Mouse (Mus musculus) kidney, postnatal 25 days (tissue): ENCODE measurements around the gene Trpm7.

Experiments used
- DNase-seq, 2 experiments: peaks; one replicate each; pipeline ENCODE4 v3.0.0; 2021; ENCODE audit warnings: mixed read lengths in 2 of 2

Gene Trpm7

DNA sequence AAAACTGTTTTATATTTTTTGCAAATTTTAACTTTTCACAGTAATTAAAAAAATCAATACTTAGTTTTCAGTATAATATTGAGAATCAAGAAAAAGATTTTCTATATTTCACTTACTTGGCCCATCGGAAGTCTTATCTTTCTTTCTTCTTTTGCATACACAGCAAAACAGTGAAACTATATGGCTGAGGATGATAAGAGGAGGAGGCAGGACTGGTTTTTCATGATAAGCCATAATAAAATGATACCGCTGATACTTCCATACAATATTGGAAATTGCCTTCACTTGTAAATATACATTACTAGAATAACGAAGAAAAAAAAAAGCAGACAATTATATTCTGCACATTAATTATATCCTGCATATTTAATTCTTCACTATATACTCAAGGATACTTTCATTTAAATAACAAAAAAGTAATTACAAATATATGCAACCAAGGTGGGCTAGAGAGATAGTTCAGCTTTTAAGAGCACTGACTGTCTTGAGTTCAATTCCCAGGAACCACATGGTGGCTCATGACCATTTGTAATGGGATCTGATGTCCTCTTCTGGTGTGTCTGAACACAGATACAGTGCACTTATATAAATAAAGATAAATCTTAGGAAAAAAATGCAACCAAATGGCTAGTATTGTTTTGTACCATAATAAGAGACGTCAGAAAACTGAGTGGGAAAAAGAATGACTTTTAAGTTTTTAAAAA is 59.2 kb downstream of the Trpm7 start:
- no peak for DNase-seq

DNA sequence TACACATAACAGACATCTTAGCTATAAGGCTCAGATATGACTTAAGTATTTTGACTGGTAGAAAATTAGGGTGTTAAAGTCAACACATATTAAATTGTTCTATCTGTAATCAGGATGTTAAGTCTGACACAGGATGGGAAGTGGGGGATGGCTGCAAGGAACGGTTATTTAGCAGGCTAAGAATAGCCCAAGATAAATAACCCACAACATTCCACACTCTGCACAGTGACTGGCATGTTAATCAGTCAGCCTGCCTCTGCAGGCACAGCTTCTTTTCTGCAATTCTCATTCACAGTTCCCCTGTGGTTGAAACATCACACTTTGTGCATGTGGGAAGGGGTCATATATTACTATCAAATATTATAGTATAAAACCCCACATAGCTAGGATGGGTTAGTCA is 60.2 kb downstream of the Trpm7 start:
- DNase-seq: no peak

DNA sequence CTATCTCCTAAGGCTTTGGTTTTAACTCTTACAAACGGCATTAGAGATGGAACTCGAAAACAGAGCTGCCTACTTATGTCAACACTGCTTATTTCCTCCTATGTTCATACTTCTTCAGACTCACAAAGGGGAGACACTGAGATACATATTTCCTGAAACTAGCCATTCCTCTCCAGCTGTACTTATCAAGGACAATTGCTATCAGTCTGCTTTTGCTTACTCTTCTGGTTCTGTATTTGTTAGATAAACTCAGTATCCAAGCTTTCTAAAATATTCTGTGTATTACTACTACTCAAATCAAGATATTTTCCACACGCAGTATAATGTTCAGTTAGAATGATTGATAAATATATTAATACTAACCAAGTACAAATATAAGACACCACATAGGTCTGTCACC is 74.0 kb downstream of the Trpm7 start:
- no peak for DNase-seq

DNA sequence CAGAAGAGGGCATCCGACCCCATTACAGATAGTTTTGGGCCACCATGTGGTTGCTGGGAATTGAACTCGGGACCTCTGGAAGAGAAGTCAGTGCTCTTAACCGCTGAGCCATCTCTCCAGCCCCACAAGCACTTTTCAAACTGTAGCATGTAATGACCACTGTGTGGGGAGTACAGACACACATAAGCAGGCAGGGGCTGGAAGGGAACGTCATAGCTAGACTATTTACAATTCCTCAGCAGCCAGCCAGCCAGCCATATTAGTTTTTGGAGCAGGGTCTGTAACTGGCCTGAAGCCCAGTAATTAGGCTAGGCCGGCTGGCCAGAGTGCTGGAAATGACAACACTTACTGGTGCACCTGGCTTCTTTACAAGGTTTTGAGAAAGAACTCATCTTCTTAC is 77.6 kb downstream of the Trpm7 start:
- DNase-seq: no peak

DNA sequence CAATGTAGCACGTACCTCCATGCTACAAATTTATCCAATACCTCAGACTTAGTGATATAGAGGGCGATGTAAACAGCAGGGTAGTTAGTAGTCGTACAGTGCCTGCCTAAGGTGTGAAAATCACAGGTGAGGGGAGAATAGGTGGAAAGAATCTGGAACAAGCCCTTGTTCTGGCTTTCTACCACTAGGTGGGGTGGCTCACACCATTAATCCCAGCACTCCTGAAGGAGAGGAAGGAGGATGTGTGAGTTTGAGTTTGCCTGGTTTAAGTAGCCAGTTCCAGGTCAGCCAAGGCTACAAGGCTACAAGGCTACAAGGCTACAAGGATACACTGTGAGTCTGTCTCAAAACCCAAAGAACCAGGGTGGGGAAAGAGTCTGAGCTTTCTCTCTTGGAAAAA is 80.3 kb downstream of the Trpm7 start:
- DNase-seq: no peak

DNA sequence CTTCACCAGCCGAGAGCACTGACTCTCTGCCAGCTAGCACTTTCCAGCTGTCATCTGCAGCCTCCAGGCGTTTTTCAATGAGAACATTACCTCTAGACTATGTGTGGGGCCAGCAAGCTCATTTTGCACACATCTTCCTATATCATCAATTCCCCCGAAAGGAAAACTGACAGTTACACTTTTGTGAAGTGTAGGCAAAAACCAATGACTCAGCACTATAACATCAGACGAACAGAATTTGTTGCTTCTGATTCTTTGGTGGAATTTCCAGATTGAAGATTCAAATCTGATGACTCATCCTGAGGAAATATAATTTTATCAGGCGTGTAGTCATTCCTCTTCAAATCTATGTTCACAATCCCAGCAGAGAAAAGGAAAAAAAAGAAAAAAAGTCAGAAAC is 83.4 kb downstream of the Trpm7 start:
- DNase-seq: no peak

DNA sequence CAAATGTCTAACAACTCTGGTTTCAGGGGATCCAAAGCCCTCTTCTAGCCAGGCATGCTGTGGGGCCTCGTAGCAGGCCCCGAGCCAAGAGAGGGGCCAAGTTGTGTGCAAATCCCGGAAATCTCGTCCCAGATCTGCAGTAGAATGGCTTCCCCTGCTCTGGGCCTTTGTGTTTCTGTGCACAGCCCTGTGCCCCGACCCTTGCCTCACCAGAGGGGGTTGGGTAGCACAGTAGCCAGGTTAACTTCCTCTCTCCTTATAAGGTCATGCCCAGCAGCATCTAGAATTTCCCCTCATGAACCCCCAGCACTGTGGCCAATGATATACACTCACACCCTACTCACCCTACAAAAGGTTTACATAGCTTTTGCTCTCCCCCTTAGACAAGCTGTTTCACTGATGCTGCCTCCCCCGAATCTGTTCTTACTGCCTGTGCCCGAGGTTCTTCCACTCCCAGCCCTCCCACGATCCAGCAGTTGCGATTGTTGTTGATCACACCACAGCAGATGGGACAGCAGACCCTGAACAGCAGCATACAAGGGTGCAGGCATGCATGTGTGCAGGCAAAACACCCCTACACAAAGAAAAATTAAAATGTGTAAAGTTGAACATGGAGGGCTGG is 88.2 kb downstream of the Trpm7 start:
- no peak for DNase-seq

DNA sequence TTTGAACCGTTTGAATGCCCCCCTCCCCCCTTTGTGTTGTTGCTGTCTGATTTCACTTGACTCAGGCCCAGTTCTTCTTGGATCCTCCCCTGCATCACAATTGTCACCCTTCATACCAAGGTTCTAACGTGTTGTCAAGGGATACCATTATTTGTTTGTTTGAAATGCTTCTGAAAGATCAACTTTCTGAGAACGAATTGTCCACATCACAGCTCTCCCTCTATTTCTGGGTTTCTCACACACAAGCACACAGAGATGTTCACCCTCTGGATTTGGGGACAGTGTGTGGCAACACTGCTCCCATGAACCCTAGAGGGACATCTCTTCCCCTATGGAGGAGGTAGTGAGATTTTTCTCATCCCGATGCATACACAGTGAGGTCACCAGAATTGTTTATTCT is 92.7 kb downstream of the Trpm7 start, which contains the start of gene Usp50:
Gene Usp50, minus strand, starts transcription at position 101 of the 400 bp plus-strand sequence.
- DNase-seq: no peak

DNA sequence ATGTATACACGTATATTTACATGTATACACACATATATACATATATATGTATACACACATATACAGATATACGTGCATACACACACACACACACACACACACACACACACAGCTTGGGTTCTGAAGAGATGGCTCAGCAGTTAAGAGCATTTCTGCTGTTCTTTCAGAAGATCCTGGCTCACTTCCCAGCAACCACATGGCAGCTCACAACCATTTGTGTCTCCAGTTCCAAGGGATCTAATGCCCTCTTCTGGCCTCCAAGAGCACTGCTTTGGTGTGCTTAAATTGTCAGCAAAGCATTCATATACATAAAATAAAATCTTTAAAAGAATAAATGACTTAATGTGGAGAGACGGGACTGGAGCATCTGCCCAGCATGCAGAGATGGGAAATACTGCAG is 93.6 kb downstream of the Trpm7 start:
- DNase-seq: peak; percentile 80 to 83

DNA sequence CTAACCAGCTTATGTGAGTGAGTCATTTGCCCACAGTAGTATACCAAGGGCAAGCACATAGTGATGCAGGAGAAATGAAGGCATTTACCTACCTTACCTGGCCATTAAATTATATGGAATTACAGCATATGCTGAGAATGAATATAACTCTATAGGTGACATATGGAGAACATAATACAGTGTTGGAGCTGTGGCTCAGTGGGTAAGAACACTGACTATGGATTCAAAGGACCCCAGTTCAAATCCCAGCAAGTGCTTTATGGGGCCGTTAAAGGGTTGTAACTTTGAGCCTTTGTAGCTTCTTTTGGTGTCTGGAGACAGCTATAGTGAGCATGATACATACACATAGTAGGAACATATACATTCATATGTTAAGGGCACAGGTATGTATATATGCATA is 94.6 kb downstream of the Trpm7 start:
- no peak for DNase-seq

DNA sequence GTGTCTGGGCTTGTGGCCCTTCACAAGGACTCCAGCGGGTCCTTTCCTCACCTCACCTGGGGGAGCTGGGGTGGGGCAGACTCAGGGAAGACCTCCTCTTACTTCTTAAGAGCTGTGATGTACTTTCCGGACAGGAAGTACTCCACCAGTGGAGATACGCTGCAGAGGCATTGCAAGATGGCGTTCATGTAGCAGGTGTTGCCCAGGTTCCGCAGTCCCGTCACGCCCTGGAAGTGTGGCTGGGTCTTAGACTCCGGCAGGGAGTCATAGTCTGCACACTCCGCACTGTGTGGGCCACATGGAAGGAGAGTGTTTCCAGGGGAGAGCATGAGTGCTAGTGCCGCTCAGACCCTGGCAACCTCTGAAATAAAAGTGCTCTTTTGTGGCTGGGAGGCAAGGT is 95.7 kb downstream of the Trpm7 start:
- no peak for DNase-seq

DNA sequence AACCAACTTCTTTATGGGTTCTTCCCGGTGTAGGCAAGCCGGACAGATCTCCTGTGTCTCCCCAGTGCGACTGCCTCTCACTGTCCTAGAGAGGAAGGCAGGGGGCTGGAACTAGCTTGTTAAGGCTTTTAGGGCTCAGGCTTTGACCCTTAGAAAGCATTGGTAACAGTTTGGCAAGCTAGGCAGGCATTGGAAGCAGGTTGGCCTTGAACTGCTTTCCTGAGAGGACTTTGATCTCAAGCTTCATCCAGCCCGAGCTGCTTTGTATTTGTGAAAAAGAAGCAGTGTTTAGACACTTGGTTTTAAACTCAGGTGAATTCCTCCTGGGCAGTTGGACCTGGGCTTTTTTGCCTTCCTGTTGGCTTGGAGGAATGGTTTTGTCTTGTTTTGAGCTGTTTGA is 97.2 kb downstream of the Trpm7 start:
- no peak for DNase-seq

DNA sequence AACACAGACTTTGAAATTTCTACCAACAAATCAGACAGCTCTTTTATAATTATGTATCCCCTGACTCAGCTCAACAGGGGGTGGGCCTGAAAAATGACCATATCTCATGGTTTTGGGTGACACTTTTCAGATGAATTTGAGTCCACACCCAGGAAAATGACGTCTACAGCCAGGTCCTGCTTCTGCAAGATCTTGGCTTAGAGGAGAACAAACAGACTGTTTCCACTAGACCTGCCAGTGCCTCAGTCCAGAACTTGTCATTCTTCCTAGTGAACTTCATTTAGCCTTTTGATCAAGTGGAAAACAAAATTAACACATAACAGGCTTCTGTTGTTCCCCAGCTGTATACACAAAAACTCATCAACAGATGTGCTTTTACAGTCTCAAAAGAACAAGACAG is 99.6 kb downstream of the Trpm7 start:
- DNase-seq: no peak

DNA sequence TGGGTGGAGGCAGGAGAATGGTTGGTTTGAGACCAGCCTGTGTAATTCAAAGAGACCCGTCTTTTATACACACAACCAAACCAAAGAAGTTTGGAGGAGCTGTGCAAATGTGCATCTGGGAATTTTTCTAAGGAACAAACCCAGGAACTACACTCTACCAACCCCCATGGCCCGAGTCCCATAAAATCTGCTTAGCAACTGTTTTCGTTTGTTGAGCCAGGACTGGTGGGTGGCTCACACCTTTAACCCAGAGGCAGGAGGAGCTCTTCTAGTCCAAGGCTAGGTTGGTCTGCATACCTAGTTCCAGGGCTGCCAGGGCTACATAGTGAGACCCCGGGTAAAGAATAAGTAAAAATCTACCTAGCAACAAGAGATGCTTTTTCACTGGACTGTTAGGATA is 100.1 kb downstream of the Trpm7 start:
- DNase-seq: no peak

DNA sequence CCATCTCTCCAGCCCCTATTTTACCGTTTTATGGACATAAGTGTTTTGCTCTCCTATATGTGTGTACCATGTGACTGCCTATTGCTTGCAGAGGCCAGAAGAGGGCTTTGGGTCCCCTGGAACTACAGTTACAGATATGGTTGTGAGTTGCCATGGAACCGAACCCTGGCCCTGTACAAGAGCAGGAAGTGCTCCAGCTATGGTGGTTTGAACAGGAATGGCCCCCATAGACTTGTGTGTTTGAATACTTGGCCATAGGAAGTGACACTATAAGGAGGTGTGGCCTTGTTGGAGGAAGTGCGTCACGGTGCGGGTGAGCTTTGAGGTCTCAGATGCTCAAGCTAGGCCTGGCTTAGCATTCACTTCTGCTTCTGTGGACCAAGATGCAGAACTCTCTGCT is 103.8 kb downstream of the Trpm7 start:
- DNase-seq: no peak

DNA sequence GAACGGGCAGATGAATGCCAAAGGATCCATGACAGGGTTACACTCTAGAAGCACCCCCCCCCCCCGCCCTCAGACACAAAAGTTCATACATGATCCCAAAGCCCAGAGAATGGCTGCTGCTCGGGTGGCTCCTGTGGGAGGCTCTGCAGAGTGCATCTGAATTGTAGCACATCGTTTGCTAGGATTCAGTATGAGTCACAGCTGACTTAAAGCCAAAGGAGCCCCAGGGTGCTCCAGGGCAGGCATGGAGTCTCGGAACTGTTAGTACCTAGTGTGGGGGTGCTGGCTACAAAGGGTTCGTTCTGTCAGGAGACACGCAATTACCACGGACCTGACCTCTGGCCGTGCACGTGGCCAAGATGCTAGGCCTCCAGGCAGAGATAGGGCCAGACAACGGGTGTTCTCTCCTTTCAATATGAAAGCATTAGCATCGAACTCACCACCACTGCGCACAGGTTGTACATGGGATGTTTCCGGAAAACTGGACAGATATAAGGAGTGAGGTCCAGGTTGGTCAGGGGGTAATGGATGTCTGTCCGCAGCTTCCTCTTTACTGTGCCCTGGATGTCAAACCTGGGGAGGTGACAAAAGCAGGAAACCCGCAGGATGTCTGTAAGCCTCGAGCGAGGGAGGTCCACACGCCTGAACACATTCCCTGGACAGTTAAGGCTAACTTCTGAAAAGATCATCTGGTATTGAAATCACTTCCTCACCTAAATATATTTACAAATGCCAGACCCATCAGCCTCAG is 106.4 kb downstream of the Trpm7 start:
- DNase-seq: no peak

DNA sequence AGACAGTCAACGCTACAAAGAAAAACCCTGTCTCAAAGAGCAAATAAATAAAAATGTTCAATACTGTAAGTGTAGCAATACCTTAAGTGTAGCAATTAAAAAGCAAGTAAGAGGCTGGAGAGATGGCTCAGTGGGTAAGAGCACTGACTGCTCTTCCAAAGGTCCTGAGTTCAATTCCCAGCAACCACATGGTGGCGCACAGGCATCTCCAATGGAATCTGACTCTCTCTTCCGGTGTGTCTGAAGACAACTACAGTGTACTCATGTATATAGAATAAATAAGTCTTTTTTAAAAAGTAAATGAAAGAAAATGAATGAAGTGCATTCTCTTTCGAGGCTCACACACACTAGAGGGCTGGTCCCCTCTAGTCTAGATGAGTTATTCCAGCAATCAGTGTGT is 107.8 kb downstream of the Trpm7 start:
- peak in 1 of 2 experiments; percentile 27 for DNase-seq

DNA sequence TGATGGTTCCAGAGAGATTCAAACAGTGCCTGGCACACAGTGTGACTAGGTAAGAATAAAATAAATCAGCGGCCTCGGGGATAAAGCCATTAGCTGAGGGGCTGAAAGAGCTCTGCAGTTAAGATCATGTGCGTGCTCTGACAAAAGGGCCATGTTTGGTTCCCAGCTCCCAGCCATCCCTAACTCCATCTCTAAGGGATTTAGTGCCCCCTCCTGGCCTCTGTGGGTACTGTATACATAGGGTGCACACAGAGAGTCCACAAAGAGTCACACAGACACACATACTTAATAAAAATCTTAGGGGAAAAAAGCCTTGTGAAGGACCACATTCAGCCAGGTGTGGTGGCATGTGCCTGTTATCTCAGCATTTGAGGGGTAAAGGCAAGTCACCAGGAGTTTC is 108.4 kb downstream of the Trpm7 start:
- DNase-seq: no peak

DNA sequence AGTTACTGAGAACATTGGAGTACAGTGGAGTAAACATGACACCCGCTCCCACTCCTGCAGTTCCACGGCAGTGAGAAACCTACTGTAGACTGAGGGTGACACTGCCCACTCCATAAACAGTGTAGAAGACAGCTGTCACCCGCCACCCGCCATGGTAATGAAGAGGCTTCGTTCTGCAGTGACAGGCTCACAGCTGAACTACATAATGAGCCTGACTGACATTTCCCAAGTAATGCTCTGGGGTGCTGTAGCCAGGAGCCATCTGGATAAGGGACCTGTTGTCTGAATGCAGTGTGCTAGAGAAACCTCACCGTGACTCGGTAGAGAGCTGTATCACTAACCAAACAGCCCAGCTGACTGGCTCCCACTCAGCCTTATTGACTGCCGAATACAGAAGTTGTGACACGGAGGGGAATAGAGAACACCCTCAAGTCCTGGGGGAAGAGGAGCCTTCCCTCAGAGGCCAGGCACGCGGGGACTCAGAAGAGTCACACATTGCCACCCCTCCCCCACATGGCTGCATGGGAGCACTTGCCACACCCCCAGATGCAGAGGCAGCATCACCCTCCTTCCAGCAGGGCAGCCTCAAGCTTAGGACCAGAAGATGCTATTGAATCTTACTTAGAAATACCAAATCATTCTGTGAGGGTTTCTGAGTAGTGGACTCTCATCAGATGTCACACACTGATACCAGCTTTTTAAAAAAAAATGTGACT is 110.0 kb downstream of the Trpm7 start:
- DNase-seq: peak in 1 of 2 experiments; percentile 12

DNA sequence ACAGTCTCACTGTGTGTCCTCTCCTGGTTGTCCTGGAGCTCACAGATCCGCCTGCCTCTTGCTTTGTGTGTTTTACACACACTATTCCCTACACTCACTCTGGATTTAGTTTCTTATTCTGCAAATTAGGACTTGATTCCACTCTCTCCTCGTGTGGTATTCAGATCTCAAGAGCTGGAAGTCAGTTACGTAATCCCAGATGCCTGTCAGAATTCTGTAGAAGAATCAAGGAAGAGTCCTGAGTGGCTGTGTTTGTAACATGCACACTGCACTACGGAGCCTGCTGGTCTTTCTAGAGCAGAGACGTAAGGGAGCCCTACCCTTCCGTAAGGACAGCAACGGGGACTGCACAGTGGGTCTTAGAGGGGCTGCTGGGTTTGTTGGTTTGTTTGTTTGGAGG is 116.7 kb downstream of the Trpm7 start:
- DNase-seq: no peak

DNA sequence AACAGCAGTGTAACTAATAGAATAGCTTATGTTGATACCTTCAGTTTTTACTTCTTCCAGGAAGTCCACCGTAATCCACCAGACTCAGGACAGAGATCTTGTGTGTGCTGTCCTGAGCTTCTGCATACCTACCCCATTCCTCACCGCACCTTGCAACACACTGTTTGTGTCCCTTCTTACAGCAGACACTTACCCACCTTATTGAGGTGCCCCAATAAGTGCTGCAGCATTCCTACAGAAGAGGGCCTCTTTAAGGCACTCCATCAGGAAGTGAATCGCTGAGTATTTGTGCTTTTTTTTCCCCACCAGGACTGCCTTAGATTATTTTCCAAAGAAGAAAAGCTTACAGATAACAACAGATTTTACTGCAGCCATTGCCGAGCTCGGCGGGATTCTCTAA is 120.4 kb downstream of the Trpm7 start:
- DNase-seq: no peak

DNA sequence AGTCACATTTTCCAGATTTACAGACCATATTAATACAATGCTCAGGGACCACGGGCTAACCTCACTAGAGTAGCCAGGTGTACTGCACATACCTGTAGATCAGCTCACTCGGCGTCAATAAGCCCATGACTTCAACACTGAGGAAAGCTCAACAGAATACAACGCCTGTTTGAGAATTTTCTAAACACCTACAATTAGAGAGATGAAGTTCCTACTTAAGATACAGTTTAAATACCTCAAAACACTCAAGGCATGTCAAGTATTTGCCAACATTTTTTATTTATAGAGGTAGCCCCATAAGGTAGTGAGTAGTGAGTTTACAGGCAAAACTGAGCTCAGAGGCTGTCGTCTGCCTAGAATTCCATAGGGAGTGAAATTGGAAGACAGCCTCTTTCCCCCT is 132.6 kb downstream of the Trpm7 start:
- no peak for DNase-seq
